Mouse (Mus musculus) ES-CJ7 (cell line): ENCODE data around the gene Gsta1.
"Not testable (repeated sequence)": the region's sequence is repeated elsewhere in the genome, so short reads cannot be mapped to it uniquely, and the experiment has no call there.

ENCODE experiments used
- DNase-seq: peaks from one replicate; pipeline ENCODE4 v3.0.0; 2011; ENCODE audit warnings: low read depth, low spot score

The Gsta1 gene

GRCm38 (mm10) chr9:78230461-78230860, at the start of gene Gsta1:
Gsta1 (plus strand) TSS chr9:78230656.
- DNase-seq, result not testable (repeated sequence)

GRCm38 (mm10) chr9:78182474-78182873, 48.0 kb upstream of the Gsta1 start, which contains the start of gene Gsta4:
Gsta4 (plus strand) TSS chr9:78182774.
- DNase-seq, result not testable (repeated sequence)

GRCm38 (mm10) chr9:78185686-78186085, 44.8 kb upstream of the Gsta1 start:
- no peak for DNase-seq

- no peak for DNase-seq
These were observed 41.5 kb upstream of the Gsta1 start for GRCm38 (mm10) chr9:78188910-78189309.

- peak; percentile 98 for DNase-seq
These were observed 39.5 kb upstream of the Gsta1 start for GRCm38 (mm10) chr9:78190651-78191634.

GRCm38 (mm10) chr9:78191736-78192135, 38.7 kb upstream of the Gsta1 start:
- DNase-seq, result peak; percentile 98

GRCm38 (mm10) chr9:78193902-78194597, 36.4 kb upstream of the Gsta1 start:
- DNase-seq, result peak; percentile 92

GRCm38 (mm10) chr9:78195034-78195433, 35.4 kb upstream of the Gsta1 start:
- DNase-seq, result peak; percentile 55

GRCm38 (mm10) chr9:78197801-78198200, 32.7 kb upstream of the Gsta1 start:
- DNase-seq, result peak; percentile 62

- no peak for DNase-seq
These were observed 26.3 kb upstream of the Gsta1 start for GRCm38 (mm10) chr9:78204194-78204593.

- no peak for DNase-seq
These were observed 21.5 kb upstream of the Gsta1 start for GRCm38 (mm10) chr9:78208956-78209355.

GRCm38 (mm10) chr9:78210079-78210478, 20.4 kb upstream of the Gsta1 start:
- no peak for DNase-seq

- no peak for DNase-seq
These were observed 19.6 kb upstream of the Gsta1 start for GRCm38 (mm10) chr9:78210821-78211220.

GRCm38 (mm10) chr9:78211521-78211920, 18.9 kb upstream of the Gsta1 start:
- DNase-seq, result no peak

GRCm38 (mm10) chr9:78212341-78213049, 18.0 kb upstream of the Gsta1 start:
- DNase-seq, result no peak

GRCm38 (mm10) chr9:78217074-78217473, 13.4 kb upstream of the Gsta1 start:
- no peak for DNase-seq

GRCm38 (mm10) chr9:78222616-78223015, 7.8 kb upstream of the Gsta1 start:
- DNase-seq, result no peak

- DNase-seq, result no peak
These were observed 7.1 kb upstream of the Gsta1 start for GRCm38 (mm10) chr9:78223221-78223902.

- no peak for DNase-seq
These were observed 6.0 kb upstream of the Gsta1 start for GRCm38 (mm10) chr9:78224418-78224817.

GRCm38 (mm10) chr9:78225304-78225703, 5.2 kb upstream of the Gsta1 start:
- DNase-seq, result no peak

GRCm38 (mm10) chr9:78228122-78228521, 2.3 kb upstream of the Gsta1 start:
- no peak for DNase-seq
